Mouse (Mus musculus): ENCODE data around the gene Myrf. TPM values are rescaled to one million over a fixed set of nuclear protein-coding genes. Genes with fewer than 3 reads are reported as not detected.

Gene Myrf
- polyA plus RNA-seq, 1 experiment from 2014 or later: 6.0 TPM

DNA sequence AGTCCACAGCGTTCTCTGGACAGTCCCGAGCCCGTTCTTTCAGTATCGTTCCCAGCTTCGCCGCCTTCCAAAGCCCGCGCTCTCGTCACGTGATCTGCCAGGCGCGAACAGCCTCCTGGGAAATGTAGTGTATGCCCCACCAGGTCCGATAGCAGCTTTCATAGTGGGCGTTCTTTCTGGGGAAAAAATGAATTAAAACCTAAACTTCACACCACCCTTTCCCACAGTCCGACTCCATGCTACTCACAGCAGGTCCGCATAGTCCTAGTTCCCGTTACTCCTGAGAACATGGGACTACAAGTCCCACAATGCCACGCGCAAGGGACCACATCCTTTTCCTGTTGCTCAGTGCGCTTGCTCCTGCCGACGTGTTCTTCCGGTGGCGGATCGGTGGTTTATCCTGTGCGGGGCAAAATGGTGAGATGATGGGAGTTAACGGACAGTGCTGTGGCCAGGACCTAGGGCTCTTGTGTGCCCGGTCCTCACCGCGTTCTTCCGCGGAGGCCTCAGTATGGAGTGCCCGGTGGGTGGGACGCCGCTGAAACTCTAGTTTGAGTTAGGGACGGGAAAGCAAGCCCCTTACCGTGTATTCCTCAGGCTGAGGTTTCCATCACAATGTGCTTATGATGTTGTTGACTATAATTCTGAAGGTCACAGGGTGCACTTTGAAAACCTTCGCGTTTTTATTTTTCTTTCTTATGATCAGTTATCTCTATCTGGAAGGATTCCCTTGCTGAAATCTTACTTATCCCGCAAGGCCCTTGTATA is 36.5 kb downstream of the Myrf start, which contains the start of the genes Tmem258 and Fen1:
Gene Tmem258 (plus strand): TSS at position 167 of the 768 bp plus-strand sequence.
Gene Fen1 (minus strand): TSS at position 322 of the 768 bp plus-strand sequence.
- peak within 1 kb of the TSS; percentile 72 for H3K4me3 ChIP-seq (ENCODE audit: low read length)
- under 1% methylated on average over 40 of the region's 40 CpGs for WGBS
- peak within 1 kb of the TSS; percentile 76 for H3K4me2 ChIP-seq (ENCODE audit: low read depth, low read length)
- no peaks in the 10 kb centered on the region for H3K9me3 ChIP-seq (ENCODE audit: control insufficient read depth, low read length)
- peaks cover 26% of the 10 kb centered on the region for H3K36me3 ChIP-seq (ENCODE audit: control insufficient read depth, insufficient read depth, low read length)
- H3K27ac ChIP-seq (ENCODE audit: low read length): peak within 1 kb of the TSS; percentile 79
- H3K9ac ChIP-seq (ENCODE audit: low read length): peak within 1 kb of the TSS; percentile 80
- ATAC-seq (ENCODE audit: low read depth): peak; percentile 94
- H3K27me3 ChIP-seq (ENCODE audit: control insufficient read depth, insufficient read depth, low read depth, low read length): no peaks in the 10 kb centered on the region
- peaks cover 13% of the 10 kb centered on the region for H3K4me1 ChIP-seq (replicated peaks; ENCODE audit: control insufficient read depth, insufficient read depth, low read length)

DNA sequence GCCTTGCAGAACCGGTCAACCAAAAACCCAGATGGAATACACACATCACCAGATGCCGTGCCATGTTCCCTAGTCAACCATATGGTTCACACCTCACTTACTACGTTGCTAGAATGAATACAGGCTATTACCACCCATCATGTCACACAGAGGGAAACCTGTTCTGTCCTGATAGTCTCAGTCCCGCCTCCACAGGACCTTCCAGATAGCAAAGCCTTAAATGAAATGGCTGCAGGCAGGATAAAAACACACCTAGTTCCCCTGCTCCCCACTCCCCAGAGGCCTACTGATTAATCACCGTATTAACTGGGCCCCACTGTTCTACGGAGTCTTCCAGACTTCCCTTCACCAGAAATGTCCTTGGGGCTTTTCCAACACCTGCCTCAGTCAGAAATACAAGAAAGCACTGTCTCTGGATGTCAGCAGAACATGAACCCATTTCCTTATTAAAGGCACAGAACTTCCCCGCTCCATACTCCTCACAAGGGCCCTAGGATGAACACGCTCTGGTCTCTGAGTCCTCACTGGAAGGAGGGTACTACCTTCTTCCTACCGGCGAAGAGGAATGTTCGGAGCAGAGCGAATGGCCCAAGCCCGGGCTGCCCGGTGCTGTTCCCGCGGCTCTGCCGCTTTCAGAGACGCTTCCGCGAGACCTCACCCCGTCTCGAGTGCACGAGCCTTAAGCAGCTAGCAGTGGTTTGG is 37.3 kb downstream of the Myrf start:
- Histone ChIP-seq H3K36me3 (ENCODE audit: control insufficient read depth, insufficient read depth, low read length) (peaks cover 23% of the 10 kb centered on the region), H3K27me3 (ENCODE audit: control insufficient read depth, insufficient read depth, low read depth, low read length) (no peaks in the 10 kb centered on the region), H3K4me3 (ENCODE audit: low read length) (peak overlapping the region; percentile 72), H3K27ac (ENCODE audit: low read length) (peak overlapping the region; percentile 79), H3K9ac (ENCODE audit: low read length) (peak overlapping the region; percentile 80), H3K9me3 (ENCODE audit: control insufficient read depth, low read length) (no peaks in the 10 kb centered on the region), H3K4me2 (ENCODE audit: low read depth, low read length) (peak overlapping the region; percentile 76), H3K4me1 (replicated peaks; ENCODE audit: control insufficient read depth, insufficient read depth, low read length) (peaks cover 13% of the 10 kb centered on the region)
- 1% methylated on average over 23 of the region's 23 CpGs for WGBS
- ATAC-seq (ENCODE audit: low read depth): no peak; the same call in 1 of the 2 replicates

- peak; percentile 22; the same call in 1 of the 2 replicates for ATAC-seq (ENCODE audit: low read depth)
These were observed 41.8 kb downstream of the Myrf start for GRCm38 (mm10) chr19:10198723-10199122.

DNA sequence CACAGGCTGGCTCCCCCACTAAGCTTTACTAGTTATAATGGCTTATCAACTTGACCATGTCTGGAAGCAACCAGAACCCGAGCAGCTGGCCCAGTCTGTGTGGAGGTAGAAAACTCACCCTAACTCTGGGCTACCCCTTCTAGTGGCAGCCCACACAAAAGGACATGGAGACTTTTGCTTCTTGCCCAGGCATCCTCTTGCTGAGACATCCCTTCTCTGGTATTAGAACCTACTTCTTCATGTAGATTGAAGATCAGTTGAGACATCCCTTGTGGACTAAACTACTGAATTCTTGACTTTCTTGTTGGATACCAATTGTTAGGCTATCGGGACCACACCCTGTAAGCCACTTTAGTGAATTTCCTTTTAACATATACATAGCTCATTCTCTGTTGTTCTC is 42.3 kb downstream of the Myrf start:
- no peak for ATAC-seq (ENCODE audit: low read depth)
- Histone ChIP-seq H3K27ac (ENCODE audit: low read length) (no peak overlapping the region), H3K36me3 (ENCODE audit: control insufficient read depth, insufficient read depth, low read length) (peaks cover 25% of the 10 kb centered on the region), H3K4me2 (ENCODE audit: low read depth, low read length) (no peak overlapping the region), H3K9ac (ENCODE audit: low read length) (no peak overlapping the region), H3K27me3 (ENCODE audit: control insufficient read depth, insufficient read depth, low read depth, low read length) (no peaks in the 10 kb centered on the region), H3K4me3 (ENCODE audit: low read length) (no peak overlapping the region), H3K4me1 (replicated peaks; ENCODE audit: control insufficient read depth, insufficient read depth, low read length) (peaks cover 7% of the 10 kb centered on the region), H3K9me3 (ENCODE audit: control insufficient read depth, low read length) (no peaks in the 10 kb centered on the region)
- WGBS: 71% methylated on average over 2 of the region's 2 CpGs

More at GRCm38 (mm10) chr19:10198723-10199122, 41.8 kb downstream of the Myrf start:
- H3K4me3 ChIP-seq (ENCODE audit: low read length): no peak overlapping the region
- H3K9ac ChIP-seq (ENCODE audit: low read length): no peak overlapping the region
- H3K9me3 ChIP-seq (ENCODE audit: control insufficient read depth, low read length): no peaks in the 10 kb centered on the region
- no peaks in the 10 kb centered on the region for H3K27me3 ChIP-seq (ENCODE audit: control insufficient read depth, insufficient read depth, low read depth, low read length)
- peaks cover 7% of the 10 kb centered on the region for H3K4me1 ChIP-seq (replicated peaks; ENCODE audit: control insufficient read depth, insufficient read depth, low read length)
- WGBS: 24% methylated on average over 3 of the region's 3 CpGs
- no peak overlapping the region for H3K4me2 ChIP-seq (ENCODE audit: low read depth, low read length)
- peaks cover 22% of the 10 kb centered on the region for H3K36me3 ChIP-seq (ENCODE audit: control insufficient read depth, insufficient read depth, low read length)
- H3K27ac ChIP-seq (ENCODE audit: low read length): no peak overlapping the region

- ATAC-seq (ENCODE audit: low read depth): no peak
These were observed 43.4 kb downstream of the Myrf start for GRCm38 (mm10) chr19:10197130-10197529.

DNA sequence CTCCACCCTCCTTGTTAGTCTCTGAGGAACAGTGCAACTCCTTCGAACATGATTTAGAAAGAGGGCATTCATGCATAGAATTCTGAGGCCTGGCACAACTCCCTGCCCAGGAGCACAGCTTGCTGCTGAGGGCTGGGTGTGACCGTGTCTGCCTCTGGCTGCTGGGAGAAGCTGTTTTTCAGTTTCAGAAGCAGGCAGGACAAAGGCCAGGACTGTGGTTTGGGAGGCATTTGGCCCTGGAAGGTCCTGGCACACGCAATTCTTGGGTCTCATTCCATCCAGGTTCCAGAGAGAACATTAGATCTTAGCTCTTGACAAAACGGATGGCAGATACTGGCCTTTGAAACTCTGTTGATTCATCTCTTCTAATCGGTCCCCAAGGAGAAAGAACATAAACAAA is 45.3 kb downstream of the Myrf start:
- H3K36me3 ChIP-seq (ENCODE audit: control insufficient read depth, insufficient read depth, low read length): peaks cover 30% of the 10 kb centered on the region
- no peak overlapping the region for H3K4me3 ChIP-seq (ENCODE audit: low read length)
- ATAC-seq (ENCODE audit: low read depth): no peak
- H3K4me1 ChIP-seq (replicated peaks; ENCODE audit: control insufficient read depth, insufficient read depth, low read length): 0 out of 2 replicates have a peak, but pooled peaks cover 3% of the 10 kb centered on the region
- H3K27ac ChIP-seq (ENCODE audit: low read length): no peak overlapping the region
- no peaks in the 10 kb centered on the region for H3K27me3 ChIP-seq (ENCODE audit: control insufficient read depth, insufficient read depth, low read depth, low read length)
- H3K9ac ChIP-seq (ENCODE audit: low read length): no peak overlapping the region
- no peaks in the 10 kb centered on the region for H3K9me3 ChIP-seq (ENCODE audit: control insufficient read depth, low read length)
- WGBS: 61% methylated on average over 5 of the region's 5 CpGs
- H3K4me2 ChIP-seq (ENCODE audit: low read depth, low read length): no peak overlapping the region

More at GRCm38 (mm10) chr19:10197130-10197529, 43.4 kb downstream of the Myrf start:
- Histone ChIP-seq H3K27ac (ENCODE audit: low read length) (no peak overlapping the region), H3K4me2 (ENCODE audit: low read depth, low read length) (no peak overlapping the region), H3K4me1 (replicated peaks; ENCODE audit: control insufficient read depth, insufficient read depth, low read length) (no peaks in the 10 kb centered on the region), H3K4me3 (ENCODE audit: low read length) (no peak overlapping the region), H3K27me3 (ENCODE audit: control insufficient read depth, insufficient read depth, low read depth, low read length) (no peaks in the 10 kb centered on the region), H3K9ac (ENCODE audit: low read length) (no peak overlapping the region), H3K36me3 (ENCODE audit: control insufficient read depth, insufficient read depth, low read length) (peaks cover 33% of the 10 kb centered on the region), H3K9me3 (ENCODE audit: control insufficient read depth, low read length) (no peaks in the 10 kb centered on the region)
- 83% methylated on average over 4 of the region's 4 CpGs for WGBS

- H3K9me3 ChIP-seq (ENCODE audit: control insufficient read depth, low read length): no peaks in the 10 kb centered on the region
- H3K36me3 ChIP-seq (ENCODE audit: control insufficient read depth, insufficient read depth, low read length): peaks cover 25% of the 10 kb centered on the region
- H3K4me3 ChIP-seq (ENCODE audit: low read length): no peak overlapping the region
- H3K27ac ChIP-seq (ENCODE audit: low read length): no peak overlapping the region
- no peak overlapping the region for H3K4me2 ChIP-seq (ENCODE audit: low read depth, low read length)
- H3K27me3 ChIP-seq (ENCODE audit: control insufficient read depth, insufficient read depth, low read depth, low read length): no peaks in the 10 kb centered on the region
- H3K9ac ChIP-seq (ENCODE audit: low read length): no peak overlapping the region
- whole genome bisulfite sequencing: 74% methylated on average over 11 of the region's 11 CpGs
- 0 out of 2 replicates have a peak, but pooled peaks cover 3% of the 10 kb centered on the region for H3K4me1 ChIP-seq (replicated peaks; ENCODE audit: control insufficient read depth, insufficient read depth, low read length)
- ATAC-seq (ENCODE audit: low read depth): no peak
These were observed 46.2 kb downstream of the Myrf start for GRCm38 (mm10) chr19:10194337-10194736.

DNA sequence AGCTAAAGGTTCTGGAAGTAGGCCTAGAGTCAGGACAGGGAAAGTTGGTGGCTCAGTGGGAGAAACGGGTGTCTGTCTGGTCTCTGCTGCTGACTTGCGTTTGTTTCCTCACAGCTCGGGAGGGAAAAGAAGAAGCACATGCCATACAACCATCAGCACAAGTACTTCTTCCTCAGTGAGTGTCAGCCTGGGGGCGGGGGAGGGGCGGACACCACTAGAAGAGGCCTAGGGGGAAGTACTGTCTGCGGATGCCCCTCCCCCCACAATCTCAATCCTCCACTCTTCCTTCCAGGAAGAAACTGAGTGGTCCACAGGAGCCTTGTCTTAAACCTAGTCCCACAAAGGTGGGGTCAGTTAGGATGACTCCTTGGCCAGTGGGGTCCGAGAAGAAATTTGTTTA is 49.2 kb downstream of the Myrf start:
- peaks cover 39% of the 10 kb centered on the region for H3K36me3 ChIP-seq (ENCODE audit: control insufficient read depth, insufficient read depth, low read length)
- 0 out of 2 replicates have a peak, but pooled peaks cover 3% of the 10 kb centered on the region for H3K4me1 ChIP-seq (replicated peaks; ENCODE audit: control insufficient read depth, insufficient read depth, low read length)
- no peak overlapping the region for H3K9ac ChIP-seq (ENCODE audit: low read length)
- H3K4me2 ChIP-seq (ENCODE audit: low read depth, low read length): no peak overlapping the region
- H3K27me3 ChIP-seq (ENCODE audit: control insufficient read depth, insufficient read depth, low read depth, low read length): no peaks in the 10 kb centered on the region
- H3K9me3 ChIP-seq (ENCODE audit: control insufficient read depth, low read length): no peaks in the 10 kb centered on the region
- no peak overlapping the region for H3K27ac ChIP-seq (ENCODE audit: low read length)
- WGBS: 51% methylated on average over 7 of the region's 7 CpGs
- no peak overlapping the region for H3K4me3 ChIP-seq (ENCODE audit: low read length)
- 0 out of 2 replicates have a peak, but pooled peaks have one; percentile 5 for ATAC-seq (ENCODE audit: low read depth)

GRCm38 (mm10) chr19:10190796-10191195 is 49.8 kb downstream of the Myrf start:
- no peak overlapping the region for H3K27ac ChIP-seq (ENCODE audit: low read length)
- H3K4me1 ChIP-seq (replicated peaks; ENCODE audit: control insufficient read depth, insufficient read depth, low read length): 0 out of 2 replicates have a peak, but pooled peaks cover 3% of the 10 kb centered on the region
- 30% methylated on average over 2 of the region's 2 CpGs for WGBS
- H3K27me3 ChIP-seq (ENCODE audit: control insufficient read depth, insufficient read depth, low read depth, low read length): no peaks in the 10 kb centered on the region
- peaks cover 42% of the 10 kb centered on the region for H3K36me3 ChIP-seq (ENCODE audit: control insufficient read depth, insufficient read depth, low read length)
- H3K9ac ChIP-seq (ENCODE audit: low read length): no peak overlapping the region
- ATAC-seq (ENCODE audit: low read depth): peak; percentile 16; the same call in 1 of the 2 replicates
- no peaks in the 10 kb centered on the region for H3K9me3 ChIP-seq (ENCODE audit: control insufficient read depth, low read length)
- H3K4me2 ChIP-seq (ENCODE audit: low read depth, low read length): no peak overlapping the region
- H3K4me3 ChIP-seq (ENCODE audit: low read length): no peak overlapping the region

All from lung, embryonic 16.5 days (tissue).